Mouse (Mus musculus) 3134 (cell line): ENCODE results near the gene Fam92b.

Source experiments
- DNase-seq: peaks from one replicate; pipeline ENCODE4 v3.0.0-alpha.2; 2011; ENCODE audit warnings: low spot score; ENCODE audit not compliant: insufficient read length; ENCODE audit errors: extremely low read depth

Fam92b gene

GRCm38 (mm10) chr8:120177318-120178123, at the start of gene Fam92b:
TSS of gene Fam92b (minus strand) at chr8:120177466.
- DNase-seq: peak; percentile 45

- DNase-seq: peak; percentile 55
Measured at GRCm38 (mm10) chr8:120225421-120226151, 48.3 kb upstream of the Fam92b start.

- DNase-seq: peak; percentile 41
Measured at GRCm38 (mm10) chr8:120224521-120225420, 47.5 kb upstream of the Fam92b start.

GRCm38 (mm10) chr8:120222548-120222947, 45.3 kb upstream of the Fam92b start:
- DNase-seq: no peak

- peak; percentile 75 for DNase-seq
Measured at GRCm38 (mm10) chr8:120216855-120217830, 39.9 kb upstream of the Fam92b start.

- DNase-seq: peak; percentile 67
Measured at GRCm38 (mm10) chr8:120215416-120216141, 38.3 kb upstream of the Fam92b start.

GRCm38 (mm10) chr8:120213939-120214338, 36.7 kb upstream of the Fam92b start:
- DNase-seq: no peak

- DNase-seq: no peak
Measured at GRCm38 (mm10) chr8:120213229-120213628, 36.0 kb upstream of the Fam92b start.

- no peak for DNase-seq
Measured at GRCm38 (mm10) chr8:120212596-120212995, 35.3 kb upstream of the Fam92b start.

- DNase-seq: no peak
Measured at GRCm38 (mm10) chr8:120211345-120211744, 34.1 kb upstream of the Fam92b start.

- DNase-seq: no peak
Measured at GRCm38 (mm10) chr8:120208113-120208512, 30.8 kb upstream of the Fam92b start.

- DNase-seq: no peak
Measured at GRCm38 (mm10) chr8:120207364-120207763, 30.1 kb upstream of the Fam92b start.

- DNase-seq: peak; percentile 44
Measured at GRCm38 (mm10) chr8:120205916-120206315, 28.6 kb upstream of the Fam92b start.

- DNase-seq: no peak
Measured at GRCm38 (mm10) chr8:120204736-120205360, 27.6 kb upstream of the Fam92b start.

- no peak for DNase-seq
Measured at GRCm38 (mm10) chr8:120202546-120202945, 25.3 kb upstream of the Fam92b start.

- no peak for DNase-seq
Measured at GRCm38 (mm10) chr8:120201351-120201750, 24.1 kb upstream of the Fam92b start.

GRCm38 (mm10) chr8:120192118-120192517, 14.9 kb upstream of the Fam92b start:
- DNase-seq: no peak

GRCm38 (mm10) chr8:120191633-120192032, 14.4 kb upstream of the Fam92b start:
- DNase-seq: no peak
